Mouse (Mus musculus): ENCODE measurements around the gene Hspa12b. TPM values are rescaled to one million over a fixed set of nuclear protein-coding genes. Genes with fewer than 3 reads are reported as not detected.

Gene Hspa12b
- total and polyA plus RNA-seq, 3 experiments, result 0.56 to 2.0 (median 1.7) TPM

DNA sequence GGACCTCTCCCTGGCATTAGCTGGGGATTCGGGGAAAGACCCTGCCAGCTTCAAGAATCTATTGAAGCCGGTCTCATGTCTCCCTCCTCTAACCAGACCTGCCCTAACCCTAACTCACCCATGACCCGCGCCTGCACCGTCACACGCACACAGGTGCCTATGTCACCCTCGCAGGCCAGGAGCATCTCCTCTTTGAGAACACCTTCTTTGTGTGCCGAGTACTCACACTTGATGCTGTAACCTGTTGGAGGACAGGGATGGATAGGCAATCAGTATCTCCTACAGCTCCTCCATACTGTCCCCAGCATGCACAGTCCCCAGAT is 19.9 kb downstream of the Hspa12b start:
- Histone ChIP-seq H3K27ac (ENCODE audit: insufficient read depth, low read depth) (no peak overlapping the region), H3K36me3 (replicated peaks in 1 of 2; ENCODE audit: control insufficient read depth in 1 of 2, insufficient read depth in 1 of 2, low read length in 1 of 2) (peaks cover 46 to 94% of the 10 kb centered on the region in 2 experiments), H3K4me3 (replicated peaks in 1 of 3; ENCODE audit: low read depth in 2 of 3, low read length in 2 of 3, poor library complexity in 1 of 3) (no peak overlapping the region), H3K4me2 (ENCODE audit: insufficient read depth, low read depth, poor library complexity, severe bottlenecking) (no peak overlapping the region), H3K9ac (ENCODE audit: insufficient read depth, low read depth) (no peak overlapping the region), H3K9me3 (replicated peaks; ENCODE audit: low read length) (no peaks in the 10 kb centered on the region), H3K79me2 (replicated peaks; ENCODE audit: control insufficient read depth, extremely low read depth, insufficient read depth, poor library complexity, severe bottlenecking) (no peaks in the 10 kb centered on the region), H3K27me3 (replicated peaks) (no peaks in the 10 kb centered on the region), H3K4me1 (ENCODE audit: control insufficient read depth in 1 of 2, insufficient read depth in 2 of 2) (0 out of 4 replicates have a peak, but pooled peaks cover 0 to 2% of the 10 kb centered on the region in 2 experiments)
- TF ChIP-seq ELF1 (IDR thresholded peaks at IDR 0.05; ENCODE audit: low read depth, low read length) (no peak), PAX5 (IDR thresholded peaks at IDR 0.05; ENCODE audit: low read length) (no peak), MXI1 (IDR thresholded peaks at IDR 0.05; ENCODE audit: low read depth, low read length) (no peak), MAZ (IDR thresholded peaks at IDR 0.05; ENCODE audit: low read depth, low read length) (no peak), TBP (conservative IDR thresholded peaks at IDR 0.05; ENCODE audit: low read depth, low read length) (no peak), MAFK (IDR thresholded peaks at IDR 0.05; ENCODE audit: insufficient replicate concordance, low read length) (no peak), ZC3H11A (IDR thresholded peaks at IDR 0.05; ENCODE audit: low read depth, low read length) (no peak), SMC3 (IDR thresholded peaks at IDR 0.05; ENCODE audit: low read depth, low read length) (no peak), MYC (IDR thresholded peaks at IDR 0.05; ENCODE audit: low read depth, low read length) (no peak), RCOR1 (conservative IDR thresholded peaks at IDR 0.05; ENCODE audit: low read depth, low read length) (no peak), CHD2 (IDR thresholded peaks at IDR 0.05; ENCODE audit: low read length) (no peak), GABPA (IDR thresholded peaks at IDR 0.05; ENCODE audit: insufficient replicate concordance, low read depth, low read length) (no peak)
- in situ Hi-C loops (cut with MboI; ENCODE audit: low pct_ligation_motif_present, low pct_unique_long_range_greater_than_20kb, low sequenced_read_pairs) (no loop called here), dilution Hi-C loops (cut with MboI; ENCODE audit: extremely low pct_ligation_motif_present, extremely low pct_unique_long_range_greater_than_20kb, low sequenced_read_pairs) (no loop called here)
- no peak for DNase-seq (ENCODE audit: extremely low read depth)

DNA sequence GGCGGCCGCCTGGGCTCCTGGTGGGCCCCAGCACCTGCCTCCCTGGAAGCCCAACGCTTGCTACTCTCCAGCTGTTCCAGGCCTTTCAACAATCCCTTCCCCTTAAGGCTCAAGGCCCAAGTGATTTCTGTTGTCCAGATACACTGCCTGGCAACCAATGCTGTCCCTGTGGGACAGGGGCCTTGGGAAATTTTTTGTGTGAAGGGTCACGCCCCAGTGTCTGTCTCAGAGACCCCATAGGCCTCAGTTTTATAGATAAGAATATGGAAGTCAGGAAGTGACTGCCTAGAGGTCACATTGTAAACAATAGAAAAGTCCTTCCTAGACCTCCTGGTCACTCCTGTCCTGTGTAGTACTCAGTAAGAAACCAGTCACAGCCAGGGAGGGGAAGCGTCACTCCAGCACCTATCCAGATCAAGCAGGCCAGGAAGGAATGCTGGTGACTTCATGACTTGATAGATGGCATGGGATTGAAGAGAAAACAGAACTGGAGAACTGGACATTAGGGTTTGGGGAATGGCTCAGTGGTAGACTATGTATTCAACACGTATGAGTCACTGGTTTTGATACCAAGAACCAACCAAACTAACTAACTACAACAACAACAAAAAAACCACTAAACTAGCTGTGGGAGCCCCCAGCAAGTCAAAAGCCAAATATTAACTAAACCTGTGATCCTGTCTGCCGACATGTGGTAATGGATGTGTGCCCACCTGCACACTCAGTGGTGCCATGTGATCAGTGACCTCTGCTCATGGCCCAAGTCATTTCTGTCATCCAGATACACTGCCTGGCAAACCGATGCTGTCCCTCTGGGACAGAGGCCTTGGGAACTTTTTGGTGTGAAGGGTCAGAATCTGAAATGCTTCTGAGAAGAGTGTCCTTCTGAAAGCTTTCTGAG is 21.5 kb downstream of the Hspa12b start:
- TF ChIP-seq ZNF384 (IDR thresholded peaks at IDR 0.05; ENCODE audit: low read depth, low read length) (no peak), ETS1 (conservative IDR thresholded peaks at IDR 0.05; ENCODE audit: low read depth, low read length) (no peak)
- no peak overlapping the region for H3K4me2 ChIP-seq (ENCODE audit: insufficient read depth, low read depth, poor library complexity, severe bottlenecking)
- no peak overlapping the region for H3K27ac ChIP-seq (ENCODE audit: insufficient read depth, low read depth)
- H3K27me3 ChIP-seq (replicated peaks), result no peaks in the 10 kb centered on the region
- DNase-seq (ENCODE audit: extremely low read depth), result no peak
- no peak overlapping the region for H3K4me3 ChIP-seq (replicated peaks in 1 of 3; ENCODE audit: low read depth in 2 of 3, low read length in 2 of 3, poor library complexity in 1 of 3)
- H3K4me1 ChIP-seq (ENCODE audit: control insufficient read depth in 1 of 2, insufficient read depth in 2 of 2), result no peaks in the 10 kb centered on the region
- in situ Hi-C loops (cut with MboI; ENCODE audit: low pct_ligation_motif_present, low pct_unique_long_range_greater_than_20kb, low sequenced_read_pairs) (no loop called here), dilution Hi-C loops (cut with MboI; ENCODE audit: extremely low pct_ligation_motif_present, extremely low pct_unique_long_range_greater_than_20kb, low sequenced_read_pairs) (no loop called here)
- H3K9me3 ChIP-seq (replicated peaks; ENCODE audit: low read length), result no peaks in the 10 kb centered on the region
- H3K36me3 ChIP-seq (replicated peaks in 1 of 2; ENCODE audit: control insufficient read depth in 1 of 2, insufficient read depth in 1 of 2, low read length in 1 of 2), result peaks cover 49 to 93% of the 10 kb centered on the region in 2 experiments
- H3K79me2 ChIP-seq (replicated peaks; ENCODE audit: control insufficient read depth, extremely low read depth, insufficient read depth, poor library complexity, severe bottlenecking), result no peaks in the 10 kb centered on the region
- no peak overlapping the region for H3K9ac ChIP-seq (ENCODE audit: insufficient read depth, low read depth)
